Mouse (Mus musculus): ENCODE measurements at regions not wholly inside any gene's neighbourhood (a gene's known extent, or its start where the extent isn't known, plus 50 kb on each side); places are given as distances from the start of the nearest gene placed in this dataset.

DNA sequence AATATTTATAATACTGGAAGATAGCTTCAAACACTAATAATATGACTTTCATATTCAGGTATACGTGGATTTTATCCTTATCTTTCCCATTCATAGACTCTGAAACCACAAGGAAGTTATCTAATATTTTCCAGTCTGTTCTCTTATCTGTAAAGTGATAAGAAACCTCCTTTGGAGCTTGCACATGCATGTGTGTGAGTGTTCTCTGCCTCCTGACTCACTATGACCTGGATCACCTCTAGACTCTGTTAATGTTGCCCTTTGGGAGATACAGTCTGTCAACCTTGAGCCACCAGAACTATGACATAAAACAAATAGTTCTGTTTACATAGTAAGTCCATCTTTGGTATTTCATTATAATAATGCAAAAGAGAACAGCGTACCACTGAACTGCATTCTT lies 56.2 kb upstream of the Lrrn1 start:
- TF ChIP-seq POLR2A (IDR thresholded peaks at IDR 0.05; ENCODE audit: borderline replicate concordance, extremely low read depth, insufficient read depth, insufficient read length, poor library complexity, severe bottlenecking) (no peak), CTCF (IDR thresholded peaks at IDR 0.05; ENCODE audit: borderline replicate concordance, extremely low read depth, insufficient read depth, insufficient read length) (no peak)
- DNase-seq (ENCODE audit: low read depth): no peak

DNA sequence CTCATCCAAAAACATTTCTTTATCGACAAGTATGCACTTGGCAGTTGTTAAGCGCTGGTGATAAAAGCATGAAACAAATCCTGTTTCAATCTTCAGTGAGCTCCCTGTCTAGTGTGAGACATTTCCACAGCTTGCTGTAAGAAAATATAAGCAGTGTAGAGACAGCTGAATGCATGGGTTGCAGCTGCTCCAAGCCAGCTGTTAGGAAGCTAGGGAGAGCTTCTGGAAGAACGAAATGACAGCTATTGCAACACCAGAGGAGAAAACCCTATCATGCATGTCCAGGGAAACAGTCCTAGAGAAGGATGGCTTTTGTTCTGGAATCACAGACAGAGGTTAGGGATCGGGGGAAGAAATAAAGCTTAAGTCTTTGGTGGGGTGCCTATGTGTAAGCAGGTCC lies 55.4 kb upstream of the Lrrn1 start:
- DNase-seq (ENCODE audit: low read depth): peak; percentile 34
- TF ChIP-seq CTCF (IDR thresholded peaks at IDR 0.05; ENCODE audit: borderline replicate concordance, extremely low read depth, insufficient read depth, insufficient read length) (no peak), POLR2A (IDR thresholded peaks at IDR 0.05; ENCODE audit: borderline replicate concordance, extremely low read depth, insufficient read depth, insufficient read length, poor library complexity, severe bottlenecking) (no peak)

Measured in brain, embryonic 14.5 days (tissue).